Mouse (Mus musculus) kidney, adult 11 months (tissue): ENCODE data around the gene Nell2.
"Not testable (repeated sequence)": the region's sequence is repeated elsewhere in the genome, so short reads cannot be mapped to it uniquely, and the experiment has no call there.

Experiments used
- DNase-seq: peaks from one replicate; pipeline ENCODE4 v3.0.0; 2022

The Nell2 gene

GRCm38 (mm10) chr15:95527948-95528861, at the start of gene Nell2:
TSS of gene Nell2 (minus strand) at chr15:95528559.
- no peak for DNase-seq

GRCm38 (mm10) chr15:95574661-95575060, 46.3 kb upstream of the Nell2 start:
- DNase-seq = no peak

- no peak for DNase-seq
Observed at GRCm38 (mm10) chr15:95569606-95570005, 41.2 kb upstream of the Nell2 start.

- DNase-seq = no peak
Observed at GRCm38 (mm10) chr15:95565160-95565559, 36.8 kb upstream of the Nell2 start.

- no peak for DNase-seq
Observed at GRCm38 (mm10) chr15:95561303-95561702, 32.9 kb upstream of the Nell2 start.

GRCm38 (mm10) chr15:95550011-95550410, 21.7 kb upstream of the Nell2 start:
- no peak for DNase-seq

GRCm38 (mm10) chr15:95542632-95543031, 14.3 kb upstream of the Nell2 start:
- no peak for DNase-seq

GRCm38 (mm10) chr15:95536724-95537123, 8.4 kb upstream of the Nell2 start:
- no peak for DNase-seq

GRCm38 (mm10) chr15:95536230-95536629, 7.9 kb upstream of the Nell2 start:
- DNase-seq = no peak

GRCm38 (mm10) chr15:95534644-95535043, 6.3 kb upstream of the Nell2 start:
- DNase-seq = no peak

- DNase-seq = no peak
Observed at GRCm38 (mm10) chr15:95527461-95527947, 855 bp downstream of the Nell2 start.

- DNase-seq = no peak
Observed at GRCm38 (mm10) chr15:95526626-95527411, 1.5 kb downstream of the Nell2 start.

- no peak for DNase-seq
Observed at GRCm38 (mm10) chr15:95525997-95526396, 2.4 kb downstream of the Nell2 start.

- no peak for DNase-seq
Observed at GRCm38 (mm10) chr15:95518204-95518603, 10.2 kb downstream of the Nell2 start.

- DNase-seq = not testable (repeated sequence)
Observed at GRCm38 (mm10) chr15:95513306-95513705, 15.1 kb downstream of the Nell2 start.

- no peak for DNase-seq
Observed at GRCm38 (mm10) chr15:95495666-95496065, 32.7 kb downstream of the Nell2 start.

- no peak for DNase-seq
Observed at GRCm38 (mm10) chr15:95495193-95495592, 33.2 kb downstream of the Nell2 start.

- no peak for DNase-seq
Observed at GRCm38 (mm10) chr15:95492201-95492600, 36.2 kb downstream of the Nell2 start.

- DNase-seq = no peak
Observed at GRCm38 (mm10) chr15:95489174-95489573, 39.2 kb downstream of the Nell2 start.

GRCm38 (mm10) chr15:95487961-95488360, 40.4 kb downstream of the Nell2 start:
- no peak for DNase-seq

- DNase-seq = no peak
Observed at GRCm38 (mm10) chr15:95482002-95482401, 46.4 kb downstream of the Nell2 start.

- no peak for DNase-seq
Observed at GRCm38 (mm10) chr15:95481585-95481984, 46.8 kb downstream of the Nell2 start.

GRCm38 (mm10) chr15:95476440-95476839, 51.9 kb downstream of the Nell2 start:
- no peak for DNase-seq

- no peak for DNase-seq
Observed at GRCm38 (mm10) chr15:95473976-95474375, 54.4 kb downstream of the Nell2 start.
